Comparison of ENCODE assay signal across 19 mouse cellular contexts in genomic region chr10:59250679-59251078, GRCm38 (mm10). TPM values are rescaled to one million over a fixed set of nuclear protein-coding genes. Genes with fewer than 3 reads are reported as not detected.
DNase-seq lines count a peak whose midpoint lies in the region; TF ChIP-seq lines count a peak whose summit lies in the region.
"Had no signal": no experiment of that assay in that cellular context is flagged by ENCODE, and none has a peak within 500 bp of the region (broad histone marks: within the 10 kb centered on the region; RNA-seq: fewer than 3 reads in every experiment).

No protein-coding gene starts in this region.

- H3K79me3 ChIP-seq in C2C12 (ENCODE audit: low read depth): no peaks in the 10 kb centered on the region

- DNase-seq in 3T3-L1 (ENCODE audit: low read depth, low spot score) (peak; percentile 84), NIH3T3 (ENCODE audit: low read depth) (peak; percentile 65)
- peak; percentile 46 for DNase-seq in gonadal fat pad, adult 2 months (ENCODE audit: low read depth)
- DNase-seq in cerebellum, adult 11-12 months: no peak
- DNase-seq in frontal cortex, postnatal 14 days (ENCODE audit: low spot score in 2 of 2): no peak
- no peak for DNase-seq in kidney, postnatal 14 days
- DNase-seq: adrenal gland, adult 2 months; adrenal gland, postnatal 10 days; B cell, adult 2 months; cerebellum, adult 11 months; cerebellum, adult 2 months; cerebellum, adult 9-10 months; cerebellum, postnatal 10 days; cerebellum, postnatal 25 days had no signal

- H3ac ChIP-seq in C2C12 (ENCODE audit: control insufficient read depth, insufficient read length, low read depth): no peak overlapping the region

- TF ChIP-seq CTCF in C2C12 (IDR thresholded peaks at IDR 0.05; ENCODE audit: control insufficient read depth, insufficient read depth, insufficient read length): no peak

- H3K79me2 ChIP-seq in C2C12 (ENCODE audit: control insufficient read depth, insufficient read depth): no peaks in the 10 kb centered on the region

- no peaks in the 10 kb centered on the region for H3K36me3 ChIP-seq in C2C12 (ENCODE audit: control insufficient read depth, insufficient read depth)
- H3K36me3 ChIP-seq: embryonic facial prominence, embryonic 10.5 days; embryonic facial prominence, embryonic 12.5 days; forebrain, embryonic 10.5 days; forebrain, embryonic 12.5 days had no signal

- H3K4me3 ChIP-seq in C2C12 (ENCODE audit: insufficient read depth, poor library complexity, severe bottlenecking): no peak overlapping the region
- H3K4me3 ChIP-seq: embryonic facial prominence, embryonic 10.5 days; embryonic facial prominence, embryonic 12.5 days; forebrain, embryonic 10.5 days; forebrain, embryonic 12.5 days had no signal

- H3K27me3 ChIP-seq in C2C12 (ENCODE audit: control insufficient read depth, insufficient read depth, insufficient read length): no peaks in the 10 kb centered on the region
- H3K27me3 ChIP-seq: embryonic facial prominence, embryonic 12.5 days; forebrain, embryonic 12.5 days had no signal

TF ChIP-seq in C2C12, 6 proteins besides CTCF, POLR2A, EP300 and RAD21:
- TF ChIP-seq MYOD1 (IDR thresholded peaks at IDR 0.05; ENCODE audit: control insufficient read depth, insufficient read length, low read depth): peak; percentile 85
- no peak for TF ChIP-seq MYOG (IDR thresholded peaks at IDR 0.05; ENCODE audit: control insufficient read depth, extremely low read depth, insufficient read length)
- TF ChIP-seq FOSL1 (IDR thresholded peaks at IDR 0.05; ENCODE audit: insufficient read depth, low read length, poor library complexity, severe bottlenecking): peak; percentile 11
- TF ChIP-seq USF1 (IDR thresholded peaks at IDR 0.05; ENCODE audit: low read depth): no peak
- TF ChIP-seq MAX (IDR thresholded peaks at IDR 0.05): no peak
- TF ChIP-seq CEBPB (IDR thresholded peaks at IDR 0.05; ENCODE audit: low read depth): no peak

RNA-seq across cellular contexts. Expression of gene Sowahc, which starts 28.9 kb away (rescaled TPM):
- polyA plus RNA-seq in C2C12 (2012; fragmentation: generic; extraction: Trizol): 2.2 TPM
- 8.4 and 9.4 TPM in 2 replicates for polyA plus RNA-seq in gonadal fat pad, adult 2 months (2012; rRNA removed)

RNA-seq across cellular contexts. Expression of gene Sept10, which starts 29.0 kb away (rescaled TPM):
- polyA plus RNA-seq in C2C12 (2012; fragmentation: generic; extraction: Trizol): 12.0 TPM
- 13.3 and 14.6 TPM in 2 replicates for polyA plus RNA-seq in gonadal fat pad, adult 2 months (2012; rRNA removed)

Comparison
In these comparisons a context has a peak if more than half of its experiments do, and no peak if none do; other contexts are left out.
1. DNase-seq: peak in 3T3-L1 (single experiment), NIH3T3 (single experiment) and gonadal fat pad, adult 2 months (single experiment); none in cerebellum, adult 11-12 months (single experiment), frontal cortex, postnatal 14 days (0 of 2) and kidney, postnatal 14 days (single experiment).